Mouse (Mus musculus) heart, postnatal 0 days (tissue): ENCODE measurements around the gene Hnf4a.

Source experiments
- CTCF ChIP-seq: IDR thresholded peaks from 2 replicates; pipeline ENCODE4 v1.5.1; 2016; ENCODE audit warnings: antibody characterized with exemption, control low read depth, low read depth
- EP300 ChIP-seq: IDR thresholded peaks from 2 replicates; pipeline ENCODE4 v1.6.1; 2016; ENCODE audit warnings: antibody characterized with exemption, low read depth

- TF ChIP-seq CTCF: no peak
- TF ChIP-seq EP300: no peak
Measured at GRCm38 (mm10) chr2:163463998-163464397, 42.6 kb upstream of the Hnf4a start.
